Mouse (Mus musculus): ENCODE measurements around the gene Adarb1. TPM values are rescaled to one million over a fixed set of nuclear protein-coding genes. Genes with fewer than 3 reads are reported as not detected.

The Adarb1 gene
- polyA plus RNA-seq, 1 experiment = 5.5 TPM

DNA sequence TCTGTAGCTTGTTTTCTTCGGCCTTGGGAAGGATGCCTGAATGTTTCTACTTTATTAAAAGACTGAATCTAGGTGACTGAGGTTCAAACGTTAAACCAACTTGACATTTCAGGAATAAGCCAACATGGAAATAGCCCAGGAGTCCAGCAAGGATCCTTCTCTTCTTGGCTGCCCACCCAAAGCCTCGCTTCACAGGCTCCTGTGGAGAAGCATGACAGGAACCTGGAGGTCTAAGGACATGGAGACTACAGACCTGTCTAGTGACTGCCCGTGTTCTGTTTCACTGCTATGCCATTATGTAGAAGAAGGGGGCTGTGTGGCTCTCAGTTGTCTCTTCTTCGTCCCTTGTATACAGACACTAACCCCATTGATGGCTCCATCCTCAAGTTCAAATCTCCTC, 11.9 kb upstream of the Adarb1 start:
- no peak overlapping the region for H3K27ac ChIP-seq (ENCODE audit: control insufficient read depth, insufficient read depth, low read length)
- H3K4me1 ChIP-seq (replicated peaks; ENCODE audit: control insufficient read depth, insufficient read depth, low read length) = no peaks in the 10 kb centered on the region
- no peaks in the 10 kb centered on the region for H3K27me3 ChIP-seq (ENCODE audit: control insufficient read depth, insufficient read depth, low read length)
- H3K36me3 ChIP-seq (ENCODE audit: control insufficient read depth, insufficient read depth, low read length) = no peaks in the 10 kb centered on the region
- H3K4me3 ChIP-seq (ENCODE audit: control insufficient read depth, insufficient read depth, low read length) = no peak overlapping the region
- no peak for TF ChIP-seq CTCF (IDR thresholded peaks at IDR 0.05; ENCODE audit: borderline replicate concordance, control insufficient read depth, extremely low read depth, insufficient read depth, low read length, poor library complexity)
- no peak for TF ChIP-seq POLR2A (IDR thresholded peaks at IDR 0.05; ENCODE audit: control insufficient read depth, extremely low read depth, insufficient read depth, low read length, poor library complexity)
- no peak for DNase-seq
- WGBS = 89% methylated on average over 5 of the region's 5 CpGs

DNA sequence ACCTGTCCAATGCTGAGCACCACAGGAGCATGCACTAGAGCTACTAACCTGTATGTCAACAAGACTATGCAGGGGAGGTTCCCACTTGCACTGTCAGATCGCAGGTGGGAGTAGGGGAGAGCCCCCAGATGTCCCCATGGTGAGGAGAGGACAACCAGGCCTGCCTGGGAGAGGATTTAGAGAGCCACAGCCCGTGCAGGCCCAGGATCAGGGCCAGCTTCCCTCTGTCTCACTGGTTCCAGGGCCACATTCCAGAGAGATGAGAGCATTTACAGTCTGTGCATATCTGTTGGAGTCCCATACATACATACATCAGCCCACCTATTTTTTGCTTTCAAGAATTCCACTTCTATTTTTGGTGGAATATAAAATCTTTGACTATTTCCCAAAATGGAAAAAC, 9.5 kb upstream of the Adarb1 start:
- Histone ChIP-seq H3K4me1 (replicated peaks; ENCODE audit: control insufficient read depth, insufficient read depth, low read length) (no peaks in the 10 kb centered on the region), H3K36me3 (ENCODE audit: control insufficient read depth, insufficient read depth, low read length) (no peaks in the 10 kb centered on the region), H3K27me3 (ENCODE audit: control insufficient read depth, insufficient read depth, low read length) (no peaks in the 10 kb centered on the region), H3K4me3 (ENCODE audit: control insufficient read depth, insufficient read depth, low read length) (no peak overlapping the region), H3K27ac (ENCODE audit: control insufficient read depth, insufficient read depth, low read length) (no peak overlapping the region)
- TF ChIP-seq POLR2A (IDR thresholded peaks at IDR 0.05; ENCODE audit: control insufficient read depth, extremely low read depth, insufficient read depth, low read length, poor library complexity) = no peak
- no peak for TF ChIP-seq CTCF (IDR thresholded peaks at IDR 0.05; ENCODE audit: borderline replicate concordance, control insufficient read depth, extremely low read depth, insufficient read depth, low read length, poor library complexity)
- no peak for DNase-seq
- 61% methylated on average over 2 of the region's 2 CpGs for WGBS

DNA sequence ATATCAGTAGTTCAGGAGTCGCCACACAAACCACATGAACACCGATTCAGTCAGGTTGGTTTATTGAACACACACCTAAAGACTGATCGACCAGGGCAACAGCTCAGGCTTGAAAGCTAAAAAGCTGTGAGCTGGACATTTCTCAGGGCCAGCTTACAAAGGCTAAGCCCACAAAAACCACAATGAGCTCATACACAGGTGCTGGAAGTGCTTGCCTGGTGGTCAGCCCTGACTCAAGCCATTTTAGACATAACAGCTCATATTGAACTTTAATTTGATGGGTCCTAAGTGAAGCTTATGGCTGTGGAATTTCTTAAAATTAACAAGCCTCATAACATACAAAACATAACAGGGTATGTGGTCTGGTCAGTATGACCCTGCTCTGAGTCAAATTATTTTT, 2.1 kb upstream of the Adarb1 start:
- H3K27ac ChIP-seq (ENCODE audit: control insufficient read depth, insufficient read depth, low read length) = no peak overlapping the region
- no peak overlapping the region for H3K4me3 ChIP-seq (ENCODE audit: control insufficient read depth, insufficient read depth, low read length)
- no peak for TF ChIP-seq CTCF (IDR thresholded peaks at IDR 0.05; ENCODE audit: borderline replicate concordance, control insufficient read depth, extremely low read depth, insufficient read depth, low read length, poor library complexity)
- TF ChIP-seq POLR2A (IDR thresholded peaks at IDR 0.05; ENCODE audit: control insufficient read depth, extremely low read depth, insufficient read depth, low read length, poor library complexity) = no peak
- DNase-seq = no peak
- no peaks in the 10 kb centered on the region; the same call in 1 of the 2 replicates for H3K27me3 ChIP-seq (ENCODE audit: control insufficient read depth, insufficient read depth, low read length)
- H3K36me3 ChIP-seq (ENCODE audit: control insufficient read depth, insufficient read depth, low read length) = no peaks in the 10 kb centered on the region
- peaks cover 15% of the 10 kb centered on the region for H3K4me1 ChIP-seq (replicated peaks; ENCODE audit: control insufficient read depth, insufficient read depth, low read length)
- 96% methylated on average over 3 of the region's 3 CpGs for WGBS

DNA sequence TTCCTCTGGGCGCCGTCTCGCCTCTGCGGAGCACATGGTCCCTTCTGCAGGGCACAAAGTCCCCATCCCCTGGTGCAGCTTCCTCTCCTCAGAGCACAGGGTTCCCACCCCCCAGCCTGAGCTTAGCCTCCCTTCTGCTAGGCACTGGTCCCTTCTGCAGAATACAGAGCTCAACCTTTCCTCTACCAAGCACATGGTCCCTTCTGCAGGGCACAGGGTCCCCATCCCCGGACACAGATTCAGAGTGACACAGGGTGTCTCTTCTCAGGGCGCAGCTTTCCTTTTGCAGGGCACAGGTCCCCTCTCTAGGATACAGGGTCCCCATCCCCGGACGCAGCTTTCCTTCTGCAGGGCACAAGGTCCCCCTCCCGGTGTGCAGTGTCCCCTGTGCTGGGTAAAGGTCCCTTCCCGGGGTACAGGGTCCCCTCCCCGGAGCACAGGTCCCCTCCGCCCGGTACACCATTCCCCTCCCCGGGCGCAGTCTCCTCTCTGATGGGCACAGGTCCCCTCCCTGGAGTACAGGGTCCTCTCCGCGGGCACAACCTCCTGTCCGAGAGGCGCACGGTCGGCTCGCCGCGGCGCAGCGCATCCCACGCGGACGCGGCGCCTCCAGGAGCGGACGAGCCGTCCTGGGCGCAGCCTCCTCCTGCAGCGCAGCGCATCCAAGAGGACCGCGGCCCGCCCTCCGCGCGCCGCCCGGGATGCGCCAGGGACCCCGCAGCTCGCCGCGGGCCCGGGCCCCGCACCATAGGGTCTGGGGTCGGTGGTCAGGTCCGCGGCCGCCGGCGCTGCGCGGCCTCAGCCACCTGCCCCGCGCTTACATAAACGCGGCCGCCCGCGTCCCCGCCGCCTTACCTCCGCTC, 599 bp downstream of the Adarb1 start:
- no peak for TF ChIP-seq CTCF (IDR thresholded peaks at IDR 0.05; ENCODE audit: borderline replicate concordance, control insufficient read depth, extremely low read depth, insufficient read depth, low read length, poor library complexity)
- no peak for TF ChIP-seq POLR2A (IDR thresholded peaks at IDR 0.05; ENCODE audit: control insufficient read depth, extremely low read depth, insufficient read depth, low read length, poor library complexity)
- DNase-seq = peak; percentile 17
- no peaks in the 10 kb centered on the region for H3K36me3 ChIP-seq (ENCODE audit: control insufficient read depth, insufficient read depth, low read length)
- peaks cover 15% of the 10 kb centered on the region for H3K4me1 ChIP-seq (replicated peaks; ENCODE audit: control insufficient read depth, insufficient read depth, low read length)
- peak overlapping the region; percentile 42 for H3K4me3 ChIP-seq (ENCODE audit: control insufficient read depth, insufficient read depth, low read length)
- no peak overlapping the region for H3K27ac ChIP-seq (ENCODE audit: control insufficient read depth, insufficient read depth, low read length)
- WGBS = under 1% methylated on average over 69 of the region's 70 CpGs
- no peaks in the 10 kb centered on the region; the same call in 1 of the 2 replicates for H3K27me3 ChIP-seq (ENCODE audit: control insufficient read depth, insufficient read depth, low read length)

DNA sequence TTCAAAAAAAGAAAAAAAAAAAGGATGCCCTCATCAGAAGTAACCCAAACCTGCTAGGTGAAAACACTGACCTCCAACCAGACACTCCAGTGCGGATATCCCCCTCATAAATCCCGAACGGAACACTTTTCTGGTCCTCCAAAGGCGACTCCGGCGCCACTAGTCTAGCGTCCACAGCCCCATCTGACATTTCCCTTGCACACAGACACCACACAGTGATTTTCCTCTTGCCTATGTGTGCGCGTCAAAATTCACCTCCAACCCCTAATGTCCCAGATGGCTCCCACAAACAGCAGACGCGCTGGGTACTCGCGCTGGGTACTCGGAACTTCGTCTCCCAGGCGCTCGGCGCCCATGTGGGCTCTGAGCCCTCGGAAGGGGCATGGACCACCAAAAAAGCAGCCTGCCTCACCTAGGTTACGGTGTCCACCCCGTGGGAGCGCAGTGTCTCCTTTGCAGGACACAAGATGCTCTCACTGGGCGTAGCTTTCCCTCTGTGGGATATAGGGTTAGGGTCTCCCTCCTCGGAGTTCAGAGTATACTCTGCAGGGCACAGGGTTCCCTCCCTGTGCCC, 1.3 kb downstream of the Adarb1 start:
- no peak for TF ChIP-seq POLR2A (IDR thresholded peaks at IDR 0.05; ENCODE audit: control insufficient read depth, extremely low read depth, insufficient read depth, low read length, poor library complexity)
- no peak for TF ChIP-seq CTCF (IDR thresholded peaks at IDR 0.05; ENCODE audit: borderline replicate concordance, control insufficient read depth, extremely low read depth, insufficient read depth, low read length, poor library complexity)
- no peak overlapping the region for H3K4me3 ChIP-seq (ENCODE audit: control insufficient read depth, insufficient read depth, low read length)

DNA sequence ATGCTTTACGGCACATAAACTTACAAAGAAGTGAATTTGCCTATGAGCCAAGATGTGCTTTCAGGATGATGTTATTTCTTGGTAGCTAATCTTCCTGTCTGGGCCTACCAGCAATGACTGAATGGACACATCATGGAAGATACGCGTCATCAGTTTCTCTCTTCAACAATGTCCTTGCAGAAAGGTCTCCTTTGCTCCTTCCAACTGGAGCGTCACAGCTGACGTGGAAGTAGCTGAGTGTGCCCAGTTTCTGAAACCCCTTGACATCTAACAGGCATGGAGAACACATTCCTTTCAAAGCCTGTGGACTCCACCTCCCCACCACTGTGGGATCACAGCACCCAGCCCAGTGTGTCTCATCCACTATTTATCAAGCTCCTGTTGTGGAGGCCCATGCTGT, 2.2 kb downstream of the Adarb1 start:
- no peak for TF ChIP-seq POLR2A (IDR thresholded peaks at IDR 0.05; ENCODE audit: control insufficient read depth, extremely low read depth, insufficient read depth, low read length, poor library complexity)
- no peak for TF ChIP-seq CTCF (IDR thresholded peaks at IDR 0.05; ENCODE audit: borderline replicate concordance, control insufficient read depth, extremely low read depth, insufficient read depth, low read length, poor library complexity)
- Histone ChIP-seq H3K4me1 (replicated peaks; ENCODE audit: control insufficient read depth, insufficient read depth, low read length) (peaks cover 15% of the 10 kb centered on the region), H3K36me3 (ENCODE audit: control insufficient read depth, insufficient read depth, low read length) (no peaks in the 10 kb centered on the region), H3K4me3 (ENCODE audit: control insufficient read depth, insufficient read depth, low read length) (no peak overlapping the region), H3K27me3 (ENCODE audit: control insufficient read depth, insufficient read depth, low read length) (no peaks in the 10 kb centered on the region; the same call in 1 of the 2 replicates), H3K27ac (ENCODE audit: control insufficient read depth, insufficient read depth, low read length) (no peak overlapping the region)
- WGBS = 96% methylated on average over 5 of the region's 5 CpGs
- DNase-seq = no peak

More for the DNA sequence above, 1.3 kb downstream of the Adarb1 start:
- H3K4me1 ChIP-seq (replicated peaks; ENCODE audit: control insufficient read depth, insufficient read depth, low read length) = peaks cover 15% of the 10 kb centered on the region
- DNase-seq = no peak
- no peaks in the 10 kb centered on the region; the same call in 1 of the 2 replicates for H3K27me3 ChIP-seq (ENCODE audit: control insufficient read depth, insufficient read depth, low read length)
- no peaks in the 10 kb centered on the region for H3K36me3 ChIP-seq (ENCODE audit: control insufficient read depth, insufficient read depth, low read length)
- WGBS = 28% methylated on average over 24 of the region's 24 CpGs
- no peak overlapping the region for H3K27ac ChIP-seq (ENCODE audit: control insufficient read depth, insufficient read depth, low read length)
